Mouse (Mus musculus) midbrain, postnatal 0 days (tissue): ENCODE measurements at regions not wholly inside any gene's neighbourhood (a gene's known extent, or its start where the extent isn't known, plus 50 kb on each side); places are given as distances from the start of the nearest gene placed in this dataset.

Experiments
- ATAC-seq: fragments of 200-750 bp; cut with Nextera tagmentation; 2 replicates; pipeline ENCODE4 v1.8.0; 2017; ENCODE audit warnings: moderate number of reproducible peaks, mild to moderate bottlenecking, moderate TSS enrichment, moderate library complexity; ENCODE audit not compliant: low FRiP score
- DNase-seq: peaks from one replicate; pipeline ENCODE4 v3.0.0-alpha.2; 2015; ENCODE audit warnings: low spot score
- H3K27ac ChIP-seq: fragments of 300-500 bp; sonication (generic); 2 replicates; pipeline ENCODE4 v1.5.1; 2014; ENCODE audit warnings: low read depth, mild to moderate bottlenecking, low read length, mixed read lengths
- H3K27me3 ChIP-seq: fragments of 300-500 bp; sonication (generic); 2 replicates; pipeline ENCODE4 v1.6.1; 2014; ENCODE audit warnings: low read length, control low read depth, mixed read lengths; ENCODE audit not compliant: insufficient read depth
- H3K36me3 ChIP-seq: fragments of 300-500 bp; sonication (generic); 2 replicates; pipeline ENCODE4 v1.6.1; 2014; ENCODE audit warnings: low read length, control low read depth, mixed read lengths; ENCODE audit not compliant: insufficient read depth
- H3K4me1 ChIP-seq: fragments of 300-500 bp; sonication (generic); 2 replicates; pipeline ENCODE4 v1.6.1; 2014; ENCODE audit warnings: mild to moderate bottlenecking, control low read depth, antibody characterized with exemption, low read length, mixed read lengths; ENCODE audit not compliant: insufficient read depth
- H3K4me2 ChIP-seq: fragments of 300-500 bp; sonication (generic); 2 replicates; pipeline ENCODE4 v1.6.1; 2014; ENCODE audit warnings: low read depth, mild to moderate bottlenecking, low read length, mixed read lengths; ENCODE audit not compliant: poor library complexity, severe bottlenecking
- H3K4me3 ChIP-seq: fragments of 300-500 bp; sonication (generic); 2 replicates; pipeline ENCODE4 v1.5.1; 2014; ENCODE audit warnings: low read depth, mild to moderate bottlenecking, low read length, moderate library complexity
- H3K9ac ChIP-seq: fragments of 300-500 bp; sonication (generic); replicated peaks from 2 replicates; pipeline ENCODE4 v1.6.1; 2014; ENCODE audit warnings: mild to moderate bottlenecking, low read length, moderate library complexity, mixed read lengths; ENCODE audit not compliant: poor library complexity, severe bottlenecking
- H3K9me3 ChIP-seq: fragments of 300-500 bp; sonication (generic); 2 replicates; pipeline ENCODE4 v1.6.1; 2016; ENCODE audit warnings: low read length, control low read depth
- CTCF ChIP-seq: IDR thresholded peaks from 2 replicates; pipeline ENCODE4 v1.5.1; 2016; ENCODE audit warnings: antibody characterized with exemption, mild to moderate bottlenecking
- WGBS: fragments of 180-500 bp; shearing (Covaris S2); extraction: QIAGEN DNeasy Blood & Tissue Kit; methylation state at CpG from one replicate; pipeline ENCODE4 v1.1.7; 2014; 5-methylcytosine and 5-hydroxymethylcytosine counted together

GRCm38 (mm10) chr3:54632731-54633130 lies 59.9 kb upstream of the Supt20 start:
- no peak overlapping the region for H3K4me3 ChIP-seq
- no peak overlapping the region for H3K27ac ChIP-seq
- H3K9ac ChIP-seq, result no peak overlapping the region
- peaks cover 6% of the 10 kb centered on the region; the same call in 1 of the 2 replicates for H3K9me3 ChIP-seq
- H3K4me2 ChIP-seq, result no peak overlapping the region
- no peaks in the 10 kb centered on the region for H3K27me3 ChIP-seq
- 96% methylated on average over 13 of the region's 13 CpGs for WGBS
- H3K36me3 ChIP-seq, result no peaks in the 10 kb centered on the region
- ATAC-seq (no peak), DNase-seq (no peak)
- TF ChIP-seq CTCF, result no peak
- H3K4me1 ChIP-seq, result no peaks in the 10 kb centered on the region

- Histone ChIP-seq H3K36me3 (no peaks in the 10 kb centered on the region), H3K9ac (no peak overlapping the region), H3K27me3 (no peaks in the 10 kb centered on the region), H3K4me2 (no peak overlapping the region), H3K27ac (no peak overlapping the region), H3K4me1 (no peaks in the 10 kb centered on the region), H3K9me3 (peaks cover 6% of the 10 kb centered on the region; the same call in 1 of the 2 replicates), H3K4me3 (no peak overlapping the region)
- ATAC-seq, result no peak
- no peak for TF ChIP-seq CTCF
- DNase-seq, result no peak
- WGBS, result 95% methylated on average over 23 of the region's 23 CpGs
Observed at GRCm38 (mm10) chr3:54633446-54633845, 59.2 kb upstream of the Supt20 start.

- WGBS, result 94% methylated on average over 10 of the region's 10 CpGs
- no peak for DNase-seq
- Histone ChIP-seq H3K4me2 (no peak overlapping the region), H3K27me3 (no peaks in the 10 kb centered on the region), H3K36me3 (no peaks in the 10 kb centered on the region), H3K27ac (no peak overlapping the region), H3K9me3 (peaks cover 6% of the 10 kb centered on the region; the same call in 1 of the 2 replicates), H3K4me3 (no peak overlapping the region), H3K9ac (no peak overlapping the region), H3K4me1 (no peaks in the 10 kb centered on the region)
- no peak for ATAC-seq
- no peak for TF ChIP-seq CTCF
Observed at GRCm38 (mm10) chr3:54634456-54634855, 58.2 kb upstream of the Supt20 start.
